Mouse (Mus musculus): ENCODE results near the gene Rin2. TPM values are rescaled to one million over a fixed set of nuclear protein-coding genes. Genes with fewer than 3 reads are reported as not detected.

Gene Rin2
- polyA plus RNA-seq (2015; fragmentation: Nextera tagmentation; extraction: Ambion mirVana), result 36.6 and 36.7 TPM in 2 replicates

DNA sequence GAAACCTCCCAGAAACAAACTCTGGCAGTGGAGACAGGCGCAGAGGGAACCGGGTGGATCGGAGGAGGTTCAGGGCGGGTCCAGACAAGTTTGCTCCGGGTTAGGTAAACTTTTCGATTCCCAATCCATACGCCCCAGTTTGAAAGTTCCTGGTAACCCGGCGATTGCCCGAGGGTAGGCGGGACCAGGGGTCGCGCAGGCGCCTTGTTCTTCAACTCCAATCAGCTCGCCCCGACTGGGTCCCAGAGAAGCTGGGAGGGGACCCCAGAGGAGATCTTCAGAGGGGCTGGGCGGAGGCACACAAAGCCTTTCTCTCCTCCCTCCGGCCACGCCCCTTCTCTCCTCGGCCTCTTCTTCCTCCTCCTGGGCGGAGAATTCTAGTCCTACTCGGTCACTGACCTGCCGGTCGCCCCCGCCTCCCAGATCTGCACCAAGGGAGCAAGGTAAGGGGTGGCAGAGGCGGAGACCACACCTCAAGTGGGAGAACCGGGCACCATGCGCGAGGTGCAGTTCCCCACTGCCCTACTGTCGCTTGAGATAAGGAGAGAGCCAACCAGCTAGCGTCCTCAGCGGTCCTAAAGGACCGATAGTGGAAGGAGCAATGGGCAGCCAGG is at the start of gene Rin2:
Gene Rin2 (plus strand): TSS at position 74 of the 614 bp plus-strand sequence.
- Histone ChIP-seq H3K4me2 (replicated peaks) (peak within 1 kb of the TSS; percentile 92), H3K9ac (peak within 1 kb of the TSS; percentile 71), H3K27me3 (no peaks in the 10 kb centered on the region), H3K4me1 (peaks cover 22% of the 10 kb centered on the region), H3K27ac (replicated peaks) (peak within 1 kb of the TSS; percentile 83), H3K4me3 (replicated peaks) (peak within 1 kb of the TSS; percentile 66), H3K36me3 (no peaks in the 10 kb centered on the region), H3K9me3 (replicated peaks) (no peaks in the 10 kb centered on the region)
- peak; percentile 78 for ATAC-seq (ENCODE audit: insufficient number of reproducible peaks, low FRiP score, low TSS enrichment, low read depth)
- 0% methylated on average over 29 of the region's 33 CpGs for WGBS

DNA sequence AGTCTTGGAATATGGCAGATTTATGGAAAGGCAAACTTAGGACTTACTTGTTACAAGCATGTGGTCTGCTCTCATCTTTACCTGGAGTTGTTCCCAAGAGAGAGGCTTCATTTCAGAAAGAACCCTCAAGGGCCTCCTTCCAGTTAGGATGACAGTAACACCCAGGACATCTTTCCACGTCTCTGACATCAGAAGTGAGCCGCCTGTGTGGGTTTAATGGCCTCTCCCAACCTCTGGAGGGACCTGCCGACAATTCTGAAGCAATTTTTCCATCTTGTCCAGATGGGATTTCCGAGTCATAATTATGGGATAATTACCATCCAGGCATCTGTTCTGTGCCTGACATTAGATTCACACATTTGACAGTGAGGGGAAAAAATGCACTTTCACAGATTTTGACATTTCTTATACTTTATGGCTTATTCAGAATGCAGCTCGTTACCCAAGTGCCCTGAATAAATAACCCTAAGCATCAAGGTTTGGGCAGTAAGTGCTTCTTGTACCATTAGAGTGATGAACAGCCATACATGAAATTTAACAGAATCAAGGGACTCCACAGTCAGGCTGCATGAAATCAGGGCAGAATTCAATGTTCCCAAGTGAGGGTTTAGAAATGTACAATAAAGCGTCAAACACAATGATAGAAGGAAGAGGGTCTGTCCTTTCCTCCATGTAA is 43.8 kb upstream of the Rin2 start:
- no peak overlapping the region for H3K27ac ChIP-seq (replicated peaks)
- H3K27me3 ChIP-seq, result no peaks in the 10 kb centered on the region
- H3K4me3 ChIP-seq (replicated peaks), result no peak overlapping the region
- no peak overlapping the region for H3K4me2 ChIP-seq (replicated peaks)
- H3K9me3 ChIP-seq (replicated peaks), result no peaks in the 10 kb centered on the region
- peaks cover 14% of the 10 kb centered on the region for H3K4me1 ChIP-seq
- ATAC-seq (ENCODE audit: insufficient number of reproducible peaks, low FRiP score, low TSS enrichment, low read depth), result no peak
- no peak overlapping the region for H3K9ac ChIP-seq
- H3K36me3 ChIP-seq, result no peaks in the 10 kb centered on the region
- 59% methylated on average over 6 of the region's 6 CpGs for WGBS

- peaks cover 14% of the 10 kb centered on the region for H3K4me1 ChIP-seq
- no peak for ATAC-seq (ENCODE audit: insufficient number of reproducible peaks, low FRiP score, low TSS enrichment, low read depth)
- 29% methylated on average over 4 of the region's 4 CpGs for WGBS
Observed at GRCm38 (mm10) chr2:145631799-145632174, 43.2 kb upstream of the Rin2 start.

DNA sequence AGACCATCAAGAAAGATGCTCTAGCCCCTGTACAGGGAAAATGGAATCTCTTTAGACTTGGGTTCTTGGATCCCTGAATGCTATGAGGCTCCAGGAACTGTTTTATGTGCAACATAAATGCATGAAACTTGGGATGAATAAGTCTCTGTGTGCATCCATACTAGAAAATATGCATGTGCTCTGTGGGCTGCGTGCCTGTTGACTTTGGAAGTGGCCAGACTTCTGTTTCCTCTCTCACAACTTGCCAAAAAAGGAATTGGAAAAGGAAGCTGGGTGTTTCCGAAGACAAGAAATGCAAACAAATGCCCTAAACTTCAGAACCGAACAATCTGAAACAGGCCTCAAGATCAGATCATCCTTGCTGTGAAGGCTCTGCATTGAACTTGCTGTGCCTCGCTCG is 41.2 kb upstream of the Rin2 start:
- peak overlapping the region; percentile 19; the same call in 1 of the 2 replicates for H3K27ac ChIP-seq (replicated peaks)
- no peaks in the 10 kb centered on the region for H3K9me3 ChIP-seq (replicated peaks)
- no peaks in the 10 kb centered on the region for H3K27me3 ChIP-seq
- no peak overlapping the region for H3K4me3 ChIP-seq (replicated peaks)
- H3K4me2 ChIP-seq (replicated peaks), result no peak overlapping the region
- peaks cover 14% of the 10 kb centered on the region for H3K4me1 ChIP-seq
- 57% methylated on average over 5 of the region's 5 CpGs for WGBS
- H3K9ac ChIP-seq, result no peak overlapping the region
- no peak for ATAC-seq (ENCODE audit: insufficient number of reproducible peaks, low FRiP score, low TSS enrichment, low read depth)
- no peaks in the 10 kb centered on the region for H3K36me3 ChIP-seq

More at GRCm38 (mm10) chr2:145631799-145632174, 43.2 kb upstream of the Rin2 start:
- Histone ChIP-seq H3K9ac (no peak overlapping the region), H3K36me3 (no peaks in the 10 kb centered on the region), H3K27me3 (no peaks in the 10 kb centered on the region), H3K9me3 (replicated peaks) (no peaks in the 10 kb centered on the region), H3K4me3 (replicated peaks) (no peak overlapping the region), H3K4me2 (replicated peaks) (no peak overlapping the region), H3K27ac (replicated peaks) (no peak overlapping the region)

GRCm38 (mm10) chr2:145640255-145640984 is 34.6 kb upstream of the Rin2 start:
- H3K9me3 ChIP-seq (replicated peaks), result no peaks in the 10 kb centered on the region
- H3K4me2 ChIP-seq (replicated peaks), result no peak overlapping the region
- no peak overlapping the region for H3K4me3 ChIP-seq (replicated peaks)
- no peaks in the 10 kb centered on the region for H3K36me3 ChIP-seq
- WGBS, result 78% methylated on average over 21 of the region's 21 CpGs
- H3K9ac ChIP-seq, result no peak overlapping the region
- no peak overlapping the region for H3K27ac ChIP-seq (replicated peaks)
- no peaks in the 10 kb centered on the region for H3K27me3 ChIP-seq
- no peaks in the 10 kb centered on the region for H3K4me1 ChIP-seq
- ATAC-seq (ENCODE audit: insufficient number of reproducible peaks, low FRiP score, low TSS enrichment, low read depth), result no peak

- Histone ChIP-seq H3K36me3 (no peaks in the 10 kb centered on the region), H3K27ac (replicated peaks) (no peak overlapping the region), H3K4me3 (replicated peaks) (no peak overlapping the region), H3K9me3 (replicated peaks) (no peaks in the 10 kb centered on the region), H3K4me2 (replicated peaks) (no peak overlapping the region), H3K9ac (no peak overlapping the region), H3K27me3 (no peaks in the 10 kb centered on the region), H3K4me1 (no peaks in the 10 kb centered on the region)
- 35% methylated on average over 12 of the region's 12 CpGs for WGBS
- ATAC-seq (ENCODE audit: insufficient number of reproducible peaks, low FRiP score, low TSS enrichment, low read depth), result no peak
Observed at GRCm38 (mm10) chr2:145655373-145655960, 19.5 kb upstream of the Rin2 start.

GRCm38 (mm10) chr2:145656121-145656520 is 18.9 kb upstream of the Rin2 start:
- Histone ChIP-seq H3K4me2 (replicated peaks) (no peak overlapping the region), H3K9me3 (replicated peaks) (no peaks in the 10 kb centered on the region), H3K27ac (replicated peaks) (no peak overlapping the region), H3K4me1 (no peaks in the 10 kb centered on the region), H3K9ac (no peak overlapping the region), H3K4me3 (replicated peaks) (no peak overlapping the region), H3K36me3 (no peaks in the 10 kb centered on the region), H3K27me3 (no peaks in the 10 kb centered on the region)
- WGBS, result 57% methylated on average over 3 of the region's 3 CpGs
- no peak for ATAC-seq (ENCODE audit: insufficient number of reproducible peaks, low FRiP score, low TSS enrichment, low read depth)

DNA sequence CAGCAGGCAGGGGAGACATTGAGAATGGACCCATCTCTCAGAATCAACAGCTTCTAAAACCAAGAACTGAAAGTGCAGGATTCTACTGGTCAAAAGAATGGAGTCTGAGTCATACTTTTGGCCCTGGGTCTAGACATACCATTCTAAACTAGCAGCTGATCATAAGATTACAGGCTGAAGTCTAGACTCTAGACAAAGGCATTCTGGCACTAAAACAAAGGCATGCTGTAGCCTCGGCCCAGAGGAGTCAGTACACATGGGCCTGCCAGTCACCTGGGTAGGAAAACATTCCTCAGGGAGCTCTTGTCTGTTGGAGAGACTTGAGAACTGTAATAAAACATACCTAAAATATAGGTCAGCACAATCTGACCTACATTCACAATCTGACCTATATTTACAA is 18.3 kb upstream of the Rin2 start:
- ATAC-seq (ENCODE audit: insufficient number of reproducible peaks, low FRiP score, low TSS enrichment, low read depth), result no peak
- Histone ChIP-seq H3K36me3 (no peaks in the 10 kb centered on the region), H3K4me1 (no peaks in the 10 kb centered on the region), H3K4me2 (replicated peaks) (no peak overlapping the region), H3K4me3 (replicated peaks) (no peak overlapping the region), H3K9me3 (replicated peaks) (no peaks in the 10 kb centered on the region), H3K27ac (replicated peaks) (no peak overlapping the region), H3K9ac (no peak overlapping the region), H3K27me3 (no peaks in the 10 kb centered on the region)
- WGBS, result 30% methylated on average over 1 of the region's 1 CpGs

DNA sequence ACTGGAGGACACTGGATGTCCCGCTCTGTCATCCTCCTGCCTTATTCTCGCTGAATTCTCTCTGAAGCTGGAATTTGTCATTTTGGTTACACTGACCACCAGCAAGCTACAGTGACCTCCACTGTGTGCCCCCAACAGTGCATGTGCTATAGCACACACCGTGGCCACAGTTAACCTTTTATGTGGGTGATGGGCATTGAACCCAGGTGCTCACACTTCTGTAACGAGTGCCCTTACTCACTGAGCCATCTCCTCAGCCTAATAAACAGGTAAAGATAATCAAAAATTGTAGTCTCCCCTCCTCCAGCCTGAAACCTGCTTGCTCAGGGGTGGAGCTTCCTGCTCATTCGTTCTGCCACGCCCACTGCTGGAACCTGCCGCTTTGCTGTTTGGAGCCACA is 13.8 kb upstream of the Rin2 start:
- H3K36me3 ChIP-seq, result no peaks in the 10 kb centered on the region
- H3K27me3 ChIP-seq, result no peaks in the 10 kb centered on the region
- H3K27ac ChIP-seq (replicated peaks), result no peak overlapping the region
- no peak overlapping the region for H3K4me2 ChIP-seq (replicated peaks)
- H3K4me1 ChIP-seq, result no peaks in the 10 kb centered on the region
- no peak overlapping the region for H3K9ac ChIP-seq
- WGBS, result 74% methylated on average over 6 of the region's 7 CpGs
- H3K9me3 ChIP-seq (replicated peaks), result no peaks in the 10 kb centered on the region
- H3K4me3 ChIP-seq (replicated peaks), result no peak overlapping the region
- no peak; the same call in 1 of the 2 replicates for ATAC-seq (ENCODE audit: insufficient number of reproducible peaks, low FRiP score, low TSS enrichment, low read depth)

DNA sequence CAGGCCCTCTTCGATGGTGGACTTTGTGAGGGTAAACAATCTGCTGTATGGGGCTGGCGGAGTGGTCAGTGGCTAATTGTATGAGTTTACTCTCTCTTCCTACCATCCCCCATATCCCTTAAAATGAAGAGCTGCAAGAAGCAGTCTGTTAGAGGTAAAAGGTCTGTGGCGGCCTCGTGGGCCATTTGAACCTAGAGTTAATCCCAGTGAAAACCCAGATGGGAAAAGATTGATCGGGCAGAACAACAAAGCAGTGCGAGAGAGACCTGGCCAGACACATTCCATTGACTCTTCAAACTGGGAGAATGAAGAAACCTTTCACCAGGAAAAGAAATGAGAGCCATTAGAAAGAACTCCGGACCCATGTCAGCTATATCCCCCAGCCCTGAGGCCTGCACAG is 11.1 kb upstream of the Rin2 start:
- WGBS, result 77% methylated on average over 7 of the region's 7 CpGs
- Histone ChIP-seq H3K4me2 (replicated peaks) (no peak overlapping the region), H3K27me3 (no peaks in the 10 kb centered on the region), H3K4me3 (replicated peaks) (no peak overlapping the region), H3K9ac (no peak overlapping the region), H3K4me1 (no peaks in the 10 kb centered on the region), H3K9me3 (replicated peaks) (no peaks in the 10 kb centered on the region), H3K27ac (replicated peaks) (no peak overlapping the region), H3K36me3 (no peaks in the 10 kb centered on the region)
- ATAC-seq (ENCODE audit: insufficient number of reproducible peaks, low FRiP score, low TSS enrichment, low read depth), result no peak

DNA sequence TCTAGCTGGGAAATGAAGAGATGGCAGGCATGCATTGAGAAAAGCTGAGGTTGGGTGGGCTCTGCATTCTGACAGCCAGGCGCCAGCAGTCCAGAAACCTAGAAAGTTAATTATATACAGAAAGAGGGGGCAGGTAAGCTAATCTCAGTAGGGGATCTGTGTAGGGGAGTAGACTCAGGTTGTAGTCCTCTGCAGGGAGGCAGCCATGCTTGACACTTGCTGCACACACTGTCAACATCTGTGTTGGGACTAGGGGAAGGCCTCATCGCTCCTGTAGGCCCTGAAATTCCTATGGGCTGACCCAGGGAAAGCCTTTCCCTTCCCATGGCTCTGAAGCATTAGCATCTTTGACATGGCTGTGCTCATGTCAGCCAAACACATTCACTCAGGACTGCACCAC is 10.7 kb upstream of the Rin2 start:
- Histone ChIP-seq H3K4me1 (no peaks in the 10 kb centered on the region), H3K9me3 (replicated peaks) (no peaks in the 10 kb centered on the region), H3K27ac (replicated peaks) (no peak overlapping the region), H3K27me3 (no peaks in the 10 kb centered on the region), H3K4me2 (replicated peaks) (no peak overlapping the region), H3K36me3 (no peaks in the 10 kb centered on the region), H3K9ac (no peak overlapping the region), H3K4me3 (replicated peaks) (no peak overlapping the region)
- 74% methylated on average over 2 of the region's 2 CpGs for WGBS
- ATAC-seq (ENCODE audit: insufficient number of reproducible peaks, low FRiP score, low TSS enrichment, low read depth), result no peak

Data from embryonic facial prominence, embryonic 15.5 days (tissue).